Mouse (Mus musculus) heart, adult 2 months (tissue): Measurements from ENCODE around the gene Daw1. TPM values are rescaled to one million over a fixed set of nuclear protein-coding genes. Genes with fewer than 3 reads are reported as not detected.

Experiments used
- DNase-seq, 2 experiments: peaks; one replicate each; pipeline ENCODE4 v3.0.0; 2021
- H3K27ac ChIP-seq: fragments of 200-600 bp; 2 replicates; pipeline ENCODE4 v1.8.1; 2022
- H3K27me3 ChIP-seq: fragments of 200-500 bp; 2 replicates; pipeline ENCODE4 v1.6.1; 2012; ENCODE audit warnings: mild to moderate bottlenecking, low read length, inconsistent platforms, mixed read lengths; ENCODE audit not compliant: control insufficient read depth, insufficient read depth
- H3K36me3 ChIP-seq: fragments of 200-500 bp; 2 replicates; pipeline ENCODE4 v1.6.1; 2012; ENCODE audit warnings: low read length, inconsistent platforms; ENCODE audit not compliant: control insufficient read depth, insufficient read depth
- H3K4me1 ChIP-seq: fragments of 200-500 bp; 2 replicates; pipeline ENCODE4 v1.6.1; 2011; ENCODE audit warnings: low read length; ENCODE audit not compliant: control insufficient read depth, insufficient read depth
- H3K4me3 ChIP-seq: fragments of 200-600 bp; 2 replicates; pipeline ENCODE4 v1.8.1; 2022
- H3K79me2 ChIP-seq: fragments of 200-500 bp; replicated peaks from 2 replicates; pipeline ENCODE4 v1.6.1; 2012; ENCODE audit warnings: mild to moderate bottlenecking, inconsistent platforms, low read length, moderate library complexity, mixed read lengths; ENCODE audit not compliant: control insufficient read depth, insufficient read depth
- H3K9ac ChIP-seq: fragments of 200-500 bp; 2 replicates; pipeline ENCODE4 v1.6.1; 2012; ENCODE audit warnings: low read depth, mild to moderate bottlenecking, control low read depth, inconsistent platforms, low read length, mixed read lengths
- CTCF ChIP-seq: fragments of 200-600 bp; IDR thresholded peaks from 2 replicates; pipeline ENCODE4 v1.8.1; 2022; ENCODE audit warnings: antibody characterized with exemption, mild to moderate bottlenecking, moderate library complexity
- EP300 ChIP-seq: fragments of 200-500 bp; IDR thresholded peaks from 2 replicates; pipeline ENCODE4 v1.6.1; 2011; ENCODE audit warnings: low read depth, low read length, control low read depth; ENCODE audit not compliant: insufficient read depth
- POLR2A ChIP-seq: fragments of 200-500 bp; IDR thresholded peaks from 2 replicates; pipeline ENCODE4 v1.6.1; 2011; ENCODE audit warnings: mild to moderate bottlenecking, low read depth, low read length, control low read depth; ENCODE audit not compliant: insufficient read depth
- WGBS: fragments of 180-500 bp; shearing (Covaris S2); methylation state at CpG from one replicate; pipeline ENCODE4 v1.1.7; 2018; 5-methylcytosine and 5-hydroxymethylcytosine counted together
- intact Hi-C: fragments of 180-260 bp; cut with DNase I; formaldehyde crosslinking; loops from one replicate; pipeline ENCODE4 v1.15.1; 2025
- polyA plus RNA-seq: library from polyadenylated mRNA; depleted of rRNA; stranded (reverse); fragments of >200 nt; gene quantifications from 2 replicates; pipeline ENCODE4 v1.2.3, GENCODE M21; 2012
- total RNA-seq, 2 experiments: library from RNA; stranded (reverse); gene quantifications; 2 replicates each; pipeline ENCODE4 v1.2.3; 2021

The Daw1 gene
- total and polyA plus RNA-seq, 3 experiments, result 0.08 TPM; not detected in 2

GRCm38 (mm10) chr1:83119903-83120302 lies 39.6 kb upstream of the Daw1 start:
- Histone ChIP-seq H3K4me3 (no peak overlapping the region), H3K27me3 (no peaks in the 10 kb centered on the region), H3K36me3 (no peaks in the 10 kb centered on the region), H3K4me1 (peaks cover 1% of the 10 kb centered on the region; the same call in 1 of the 2 replicates), H3K27ac (no peak overlapping the region), H3K9ac (no peak overlapping the region), H3K79me2 (no peaks in the 10 kb centered on the region)
- no peak for TF ChIP-seq CTCF
- no peak for TF ChIP-seq EP300
- TF ChIP-seq POLR2A, result no peak
- peak in 1 of 2 experiments; percentile 12 for DNase-seq
- intact Hi-C loops, result no loop called here

GRCm38 (mm10) chr1:83120312-83120711 lies 39.2 kb upstream of the Daw1 start:
- H3K4me3 ChIP-seq, result no peak overlapping the region
- TF ChIP-seq CTCF, result no peak
- no peak overlapping the region for H3K9ac ChIP-seq
- H3K79me2 ChIP-seq, result no peaks in the 10 kb centered on the region
- H3K27me3 ChIP-seq, result no peaks in the 10 kb centered on the region
- 58% methylated on average over 3 of the region's 3 CpGs for WGBS
- intact Hi-C loops, result no loop called here
- H3K4me1 ChIP-seq, result peaks cover 1% of the 10 kb centered on the region; the same call in 1 of the 2 replicates
- no peak overlapping the region for H3K27ac ChIP-seq
- no peaks in the 10 kb centered on the region for H3K36me3 ChIP-seq
- no peak for DNase-seq

GRCm38 (mm10) chr1:83123201-83123600 lies 36.4 kb upstream of the Daw1 start:
- H3K79me2 ChIP-seq, result no peaks in the 10 kb centered on the region
- H3K9ac ChIP-seq, result no peak overlapping the region
- 84% methylated on average over 2 of the region's 2 CpGs for WGBS
- peaks cover 1% of the 10 kb centered on the region; the same call in 1 of the 2 replicates for H3K4me1 ChIP-seq
- H3K36me3 ChIP-seq, result no peaks in the 10 kb centered on the region
- H3K27ac ChIP-seq, result no peak overlapping the region
- TF ChIP-seq EP300, result no peak
- TF ChIP-seq POLR2A, result no peak
- TF ChIP-seq CTCF, result no peak
- intact Hi-C loops, result no loop called here
- no peak overlapping the region for H3K4me3 ChIP-seq
- DNase-seq, result no peak
- no peaks in the 10 kb centered on the region for H3K27me3 ChIP-seq

GRCm38 (mm10) chr1:83135829-83136228 lies 23.7 kb upstream of the Daw1 start:
- whole genome bisulfite sequencing, result 59% methylated on average over 7 of the region's 7 CpGs
- no peak for DNase-seq
- H3K4me1 ChIP-seq, result no peaks in the 10 kb centered on the region
- H3K9ac ChIP-seq, result no peak overlapping the region
- no peak overlapping the region for H3K27ac ChIP-seq
- TF ChIP-seq CTCF, result no peak
- no peak for TF ChIP-seq POLR2A
- TF ChIP-seq EP300, result no peak
- intact Hi-C loops, result no loop called here
- H3K27me3 ChIP-seq, result no peaks in the 10 kb centered on the region
- H3K36me3 ChIP-seq, result no peaks in the 10 kb centered on the region
- H3K79me2 ChIP-seq, result no peaks in the 10 kb centered on the region
- H3K4me3 ChIP-seq, result no peak overlapping the region

- no peak for DNase-seq
- H3K36me3 ChIP-seq, result no peaks in the 10 kb centered on the region
- no peaks in the 10 kb centered on the region for H3K27me3 ChIP-seq
- no peaks in the 10 kb centered on the region for H3K79me2 ChIP-seq
- intact Hi-C loops, result no loop called here
- H3K4me1 ChIP-seq, result no peaks in the 10 kb centered on the region
- no peak overlapping the region for H3K4me3 ChIP-seq
- WGBS, result 84% methylated on average over 8 of the region's 8 CpGs
- TF ChIP-seq CTCF (no peak), EP300 (no peak), POLR2A (no peak)
- H3K9ac ChIP-seq, result no peak overlapping the region
- H3K27ac ChIP-seq, result no peak overlapping the region
These were observed 21.7 kb upstream of the Daw1 start for GRCm38 (mm10) chr1:83137847-83138246.

- Histone ChIP-seq H3K4me3 (no peak overlapping the region), H3K79me2 (no peaks in the 10 kb centered on the region), H3K36me3 (no peaks in the 10 kb centered on the region), H3K4me1 (no peaks in the 10 kb centered on the region), H3K27me3 (no peaks in the 10 kb centered on the region), H3K27ac (no peak overlapping the region), H3K9ac (no peak overlapping the region)
- no peak for DNase-seq
- no peak for TF ChIP-seq EP300
- no peak for TF ChIP-seq CTCF
- TF ChIP-seq POLR2A, result no peak
- 83% methylated on average over 6 of the region's 6 CpGs for WGBS
- intact Hi-C loops, result no loop called here
These were observed 20.8 kb upstream of the Daw1 start for GRCm38 (mm10) chr1:83138721-83139120.
